Mouse (Mus musculus) ovary, postnatal 36 days (tissue): ENCODE results near the gene Cdk19.
"Not testable (repeated sequence)": the region's sequence is repeated elsewhere in the genome, so short reads cannot be mapped to it uniquely, and the experiment has no call there.

Experiments
- DNase-seq: peaks from one replicate; pipeline ENCODE4 v3.0.0; 2022; ENCODE audit warnings: low spot score, mixed read lengths

Gene Cdk19

DNA sequence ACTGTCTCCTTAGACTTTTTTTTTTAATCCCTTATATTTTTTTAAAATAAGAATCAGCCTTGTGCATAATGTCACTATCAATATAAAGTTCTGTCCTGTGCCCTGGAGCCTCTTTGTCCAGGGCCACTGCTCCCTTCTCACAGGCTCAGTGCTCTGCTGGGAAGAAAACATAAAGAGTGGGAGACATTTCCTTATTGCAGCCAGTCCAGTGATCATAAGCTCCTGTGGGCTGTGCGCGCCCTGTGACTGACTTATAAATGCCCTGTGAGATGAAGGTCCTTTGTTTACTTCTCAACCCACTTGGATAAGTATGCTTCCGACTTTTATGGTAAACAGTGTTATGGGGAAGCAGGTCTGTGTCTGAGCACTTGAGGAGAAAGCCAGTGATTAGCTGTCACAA lies 142.2 kb downstream of the Cdk19 start:
- no peak for DNase-seq

DNA sequence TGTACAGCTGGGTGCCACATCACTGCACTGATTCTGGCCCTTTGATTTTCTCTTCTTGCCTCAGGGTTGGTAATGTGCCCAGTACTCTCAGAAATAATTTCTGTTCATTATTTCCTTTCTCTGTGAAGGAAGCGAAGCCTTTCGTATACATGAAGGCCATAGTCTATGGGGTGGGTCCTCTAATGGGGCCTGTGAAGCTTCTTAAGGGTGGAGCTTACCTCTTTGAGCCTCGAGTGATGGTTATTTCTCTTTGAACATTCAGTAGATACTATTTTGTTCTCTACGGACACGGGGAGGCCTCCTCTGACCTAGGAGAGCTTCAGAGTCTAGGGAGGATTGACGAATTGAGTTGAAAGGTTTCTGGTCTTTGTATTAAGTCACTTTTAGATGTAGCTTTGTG lies 142.9 kb downstream of the Cdk19 start:
- DNase-seq = no peak

DNA sequence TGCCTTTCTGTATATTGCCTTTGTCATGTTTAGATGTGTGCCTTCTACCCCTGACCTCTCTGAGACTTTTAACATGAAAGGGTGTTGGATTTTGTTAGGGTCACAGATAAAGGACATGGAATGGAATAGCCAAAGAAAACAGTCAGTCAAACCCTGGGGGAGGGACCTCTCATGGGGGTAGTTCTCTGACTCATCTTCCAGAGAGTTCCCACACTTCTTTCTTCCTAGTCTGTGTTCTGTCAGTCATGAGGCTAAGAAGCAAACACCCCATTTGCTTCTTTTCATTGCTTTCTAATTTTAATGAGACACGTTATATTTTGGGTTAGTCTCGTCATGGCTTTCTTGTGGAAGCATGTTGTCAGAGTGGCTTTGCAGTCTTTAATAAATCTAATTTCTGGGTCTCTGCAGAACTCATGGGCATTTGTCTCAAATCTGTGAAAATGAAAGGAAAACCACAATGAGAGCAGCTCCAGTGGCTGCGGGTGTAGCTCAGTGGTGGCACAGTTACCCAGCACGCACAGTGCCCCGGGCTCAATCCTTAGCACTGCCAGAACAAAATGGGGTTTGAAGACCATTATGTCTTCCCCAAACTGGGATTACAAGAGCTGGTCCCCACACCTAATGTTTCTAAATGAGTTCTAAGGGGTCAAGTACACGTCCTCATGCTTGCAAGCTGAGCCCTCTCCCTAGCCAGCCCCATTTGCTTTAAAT lies 149.9 kb downstream of the Cdk19 start:
- no peak for DNase-seq

DNA sequence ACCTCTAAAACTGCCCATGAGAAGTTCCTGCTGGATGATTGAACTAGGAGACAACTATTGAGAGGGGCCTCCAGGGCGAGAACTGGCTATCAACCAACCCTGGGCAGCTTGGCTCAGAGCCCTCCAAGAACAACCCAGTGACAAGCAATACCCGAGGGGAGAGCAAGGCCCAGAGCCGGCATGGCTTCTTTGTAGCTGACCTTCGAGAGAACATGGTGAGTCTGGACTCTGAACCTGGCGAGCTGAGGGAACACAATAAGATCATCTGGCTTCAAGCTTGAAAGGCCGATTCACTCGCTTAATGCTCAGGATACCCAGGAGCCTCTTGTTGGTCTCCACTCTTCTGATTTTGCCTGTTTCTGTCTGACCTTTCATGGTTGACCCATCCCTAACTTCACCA lies 151.8 kb downstream of the Cdk19 start:
- DNase-seq = no peak

GRCm38 (mm10) chr10:40491748-40492147 lies 152.4 kb downstream of the Cdk19 start:
- DNase-seq = no peak

DNA sequence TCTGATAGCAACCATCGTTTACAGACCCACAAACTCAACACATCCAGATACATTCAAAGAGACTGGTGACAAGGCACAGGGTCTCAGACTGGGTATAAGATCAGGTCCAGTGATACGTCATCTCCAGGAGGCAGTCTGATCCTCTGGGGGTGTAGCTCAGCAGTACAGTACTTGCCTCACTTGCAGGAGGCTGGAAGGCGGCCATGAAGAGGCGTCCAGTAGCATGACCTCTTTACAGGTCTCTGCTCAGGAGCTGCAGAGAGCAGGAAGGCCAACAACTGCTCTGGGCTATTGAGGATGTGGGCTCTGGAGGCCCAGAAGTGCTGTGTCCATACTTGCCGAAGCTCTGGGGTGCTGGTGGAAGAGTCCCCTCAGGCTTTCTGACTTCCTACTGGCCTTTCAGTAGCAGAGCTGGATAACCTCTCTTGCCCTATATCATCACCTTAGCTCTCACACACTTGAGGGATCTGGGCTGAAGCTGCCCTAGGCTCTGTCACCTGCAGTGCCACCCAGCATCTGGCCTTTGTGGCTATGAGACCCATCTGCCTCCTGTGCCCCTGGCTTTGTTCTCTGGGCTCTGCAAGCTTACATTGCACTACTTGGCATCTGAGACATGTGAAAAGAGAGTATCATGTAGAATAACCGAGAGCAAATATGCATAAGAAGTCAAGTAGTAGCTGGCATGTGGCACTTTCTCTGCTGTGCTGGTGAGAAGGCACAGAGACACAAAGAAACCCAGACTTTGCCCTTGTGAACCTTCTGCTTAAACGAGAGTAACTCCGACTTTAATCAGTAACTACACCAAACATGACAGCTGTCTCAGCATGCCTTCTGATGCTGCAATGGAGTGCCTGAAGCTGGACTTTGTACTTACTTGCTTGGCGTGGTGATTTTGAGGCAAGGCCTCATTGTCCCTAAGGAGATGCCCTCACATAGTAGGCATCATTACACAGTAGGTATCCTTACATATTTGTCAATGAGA lies 155.1 kb downstream of the Cdk19 start:
- DNase-seq = no peak

DNA sequence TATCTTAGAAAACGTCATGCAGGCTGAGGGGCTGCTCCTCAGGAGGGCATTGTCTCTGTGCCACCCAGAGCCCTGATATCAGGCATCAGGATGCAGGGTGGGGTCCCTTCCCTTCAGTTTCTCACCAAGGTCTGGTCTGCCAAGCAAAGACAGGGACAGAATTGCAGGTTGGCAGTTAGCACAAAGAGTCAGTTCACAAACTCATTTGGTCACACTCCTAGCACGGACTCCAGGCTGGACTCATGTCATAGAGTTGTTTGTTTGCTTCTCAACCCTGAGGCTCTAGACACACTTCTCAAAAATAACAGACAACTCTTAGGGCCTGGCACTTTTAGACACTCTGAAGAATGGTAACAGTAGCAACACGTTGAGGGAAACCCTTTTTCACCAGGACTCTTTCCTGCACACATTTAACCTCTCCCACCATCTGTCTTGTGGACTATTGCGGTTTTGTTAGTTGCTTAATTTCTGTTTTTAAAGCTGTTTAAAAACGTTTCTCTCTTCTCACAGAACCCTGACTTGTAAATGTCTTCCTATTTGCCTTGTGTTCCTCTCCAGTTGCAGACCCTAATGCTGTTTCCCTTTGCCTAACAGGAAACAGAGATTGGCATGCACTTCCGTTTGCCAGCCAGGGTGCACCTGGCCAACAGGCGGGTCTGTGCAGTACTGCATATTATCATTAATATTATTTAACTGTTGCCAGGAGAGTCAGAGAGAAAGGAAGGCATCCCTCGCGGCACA lies 158.1 kb downstream of the Cdk19 start:
- DNase-seq = no peak

GRCm38 (mm10) chr10:40498426-40498825 lies 159.1 kb downstream of the Cdk19 start:
- no peak for DNase-seq

DNA sequence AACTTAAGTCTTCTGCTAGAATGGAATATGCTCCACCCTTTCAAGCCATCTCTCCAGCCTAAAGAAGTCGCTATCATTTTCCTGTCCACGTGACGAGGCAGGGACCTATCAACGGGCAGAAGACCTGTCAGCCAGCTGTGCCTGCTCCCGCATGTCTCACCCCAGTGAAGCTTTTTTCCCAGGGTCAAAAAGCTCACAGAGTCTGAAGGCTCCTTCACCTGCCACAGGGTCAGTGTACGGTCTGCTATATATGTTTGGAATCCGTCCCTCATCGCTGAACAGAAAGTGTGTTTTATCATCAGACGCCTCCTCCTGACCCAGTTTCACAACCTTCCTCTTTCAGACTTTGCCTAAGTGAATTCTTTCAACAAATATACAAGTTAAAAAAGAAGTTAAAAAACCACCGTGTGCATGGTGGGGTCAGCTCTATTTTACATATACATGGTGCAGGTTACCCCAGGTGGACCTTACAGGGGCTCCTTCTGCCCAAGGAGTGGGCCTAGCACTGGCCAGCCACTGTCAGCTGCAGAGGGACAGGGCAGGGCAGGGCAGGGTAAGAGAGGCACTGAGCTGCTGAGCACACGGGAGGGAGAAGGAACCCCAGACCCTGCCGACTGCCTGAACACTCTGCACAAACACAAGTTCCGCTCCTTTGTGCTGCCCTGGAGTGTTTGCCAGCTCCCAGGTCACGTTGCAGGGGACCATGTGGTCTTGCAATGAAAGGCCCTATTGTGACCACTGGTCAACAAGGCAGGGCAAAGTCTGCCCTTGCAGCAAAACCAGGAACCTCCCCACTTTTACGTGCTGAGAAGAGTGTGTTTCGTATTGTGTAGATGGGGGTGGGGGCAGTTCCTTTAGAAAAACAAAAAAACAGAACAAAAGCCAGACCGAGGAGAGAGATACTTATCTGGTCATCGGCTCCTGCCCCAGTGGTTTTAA lies 160.2 kb downstream of the Cdk19 start:
- DNase-seq = peak; percentile 21

DNA sequence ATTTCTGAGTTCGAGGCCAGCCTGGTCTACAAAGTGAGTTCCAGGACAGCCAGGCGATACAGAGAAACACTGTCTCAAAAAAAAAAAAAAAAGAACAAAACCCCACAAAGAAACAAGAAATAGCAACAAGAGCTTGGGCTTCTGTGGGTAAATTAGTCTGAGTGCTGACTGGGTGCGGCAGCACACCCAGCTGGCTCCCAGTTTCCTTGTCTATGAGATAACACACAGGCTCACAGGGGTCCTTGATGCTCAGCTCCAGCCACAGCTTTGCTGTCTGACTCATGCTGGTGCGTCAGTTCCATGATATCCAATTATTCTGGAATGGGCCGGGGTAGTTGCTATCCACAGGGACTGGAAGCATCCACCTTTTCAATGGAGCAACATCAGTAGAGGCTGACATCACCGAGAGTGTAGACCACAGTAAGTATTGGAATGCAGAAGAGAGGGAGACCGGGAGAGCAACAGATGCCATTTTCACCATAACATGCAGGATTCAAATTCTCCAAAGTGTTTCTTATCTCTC lies 161.4 kb downstream of the Cdk19 start:
- no peak for DNase-seq

DNA sequence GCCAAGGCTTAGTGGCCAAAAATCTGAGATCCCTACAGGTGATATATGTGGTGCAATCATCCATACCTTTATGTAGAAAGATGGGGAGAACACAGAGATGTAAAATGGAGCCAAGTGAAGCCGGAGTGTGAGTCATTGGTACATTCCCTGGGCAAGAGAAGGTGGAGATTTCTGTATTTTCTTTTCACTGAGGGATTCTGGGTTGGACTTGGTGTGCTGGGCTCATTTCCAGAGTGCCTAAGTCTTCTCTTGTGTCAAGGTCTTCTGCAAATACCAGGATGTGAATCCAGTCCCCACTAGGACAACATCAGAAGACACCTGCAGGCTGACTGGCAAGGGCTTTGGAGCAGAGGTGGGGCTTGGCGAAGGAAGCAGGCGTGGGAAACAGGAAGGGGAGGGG lies 163.4 kb downstream of the Cdk19 start:
- DNase-seq = no peak

GRCm38 (mm10) chr10:40510356-40510755 lies 171.0 kb downstream of the Cdk19 start:
- DNase-seq = no peak

DNA sequence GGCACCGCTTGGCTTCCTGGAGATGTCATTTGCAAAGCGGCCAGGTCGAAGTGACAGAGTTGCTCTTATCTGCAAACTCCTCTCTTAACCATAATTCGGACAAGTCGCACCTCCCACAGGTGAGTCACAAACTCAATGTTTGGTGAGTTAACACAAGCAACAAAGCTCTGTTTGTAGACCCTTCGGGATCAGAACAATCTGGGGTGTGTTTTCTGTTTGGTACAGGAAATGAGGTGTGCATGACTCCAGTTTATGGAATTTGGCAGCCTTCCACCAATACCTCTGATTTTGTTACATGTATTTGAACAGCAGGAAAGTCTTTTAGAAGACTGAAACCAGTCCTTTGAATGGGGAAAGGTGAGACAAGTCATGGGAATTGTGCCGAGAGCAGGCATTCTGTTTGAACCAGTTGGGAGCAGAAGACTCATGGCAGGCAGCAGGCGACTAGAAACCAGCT lies 171.9 kb downstream of the Cdk19 start:
- no peak for DNase-seq

DNA sequence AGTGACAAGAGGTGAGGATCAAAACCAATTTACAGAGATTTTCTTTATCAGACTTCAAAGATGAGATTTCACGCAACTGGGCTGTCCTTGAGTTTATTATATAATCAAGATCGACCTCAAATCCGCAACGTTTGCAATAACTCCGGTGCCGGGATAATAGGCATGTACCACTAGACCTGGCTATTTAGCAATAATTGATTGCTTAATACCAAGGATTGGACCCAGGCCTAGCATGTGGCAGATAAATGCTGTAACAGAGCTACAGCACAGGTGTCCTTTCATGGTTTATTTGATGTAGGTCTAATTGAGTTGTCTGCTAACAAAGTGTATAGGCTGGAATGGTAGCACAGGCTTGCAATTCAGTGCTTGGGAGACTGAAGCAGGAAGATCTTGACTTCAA lies 172.8 kb downstream of the Cdk19 start:
- no peak for DNase-seq

GRCm38 (mm10) chr10:40512996-40513395 lies 173.6 kb downstream of the Cdk19 start:
- not testable (repeated sequence) for DNase-seq

DNA sequence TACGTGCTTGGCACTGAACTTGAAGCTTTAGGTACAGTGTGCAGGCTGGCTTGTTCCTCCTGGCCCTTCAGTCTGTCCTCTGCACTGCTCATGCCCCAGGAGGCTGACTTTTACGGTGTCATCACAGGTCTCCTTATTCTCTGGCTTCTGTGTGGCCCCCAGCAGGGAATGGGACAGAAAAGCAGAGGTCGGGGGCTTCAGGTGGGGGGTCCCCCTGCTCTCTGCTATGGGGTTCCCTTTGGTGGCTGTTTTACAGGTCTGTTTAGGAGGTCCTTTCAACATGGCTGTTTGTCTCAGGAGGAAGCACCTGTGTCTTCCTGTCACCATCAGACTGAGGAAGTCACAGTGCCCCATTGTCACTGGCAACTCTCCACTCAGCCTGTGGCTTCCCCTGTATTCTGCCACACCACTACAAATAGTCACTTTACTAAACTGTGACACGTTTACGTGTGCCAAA lies 175.9 kb downstream of the Cdk19 start:
- no peak for DNase-seq

GRCm38 (mm10) chr10:40516421-40516820 lies 177.1 kb downstream of the Cdk19 start:
- no peak for DNase-seq

GRCm38 (mm10) chr10:40519586-40519985 lies 180.2 kb downstream of the Cdk19 start:
- peak; percentile 52 for DNase-seq

GRCm38 (mm10) chr10:40521579-40521978 lies 182.2 kb downstream of the Cdk19 start:
- no peak for DNase-seq

DNA sequence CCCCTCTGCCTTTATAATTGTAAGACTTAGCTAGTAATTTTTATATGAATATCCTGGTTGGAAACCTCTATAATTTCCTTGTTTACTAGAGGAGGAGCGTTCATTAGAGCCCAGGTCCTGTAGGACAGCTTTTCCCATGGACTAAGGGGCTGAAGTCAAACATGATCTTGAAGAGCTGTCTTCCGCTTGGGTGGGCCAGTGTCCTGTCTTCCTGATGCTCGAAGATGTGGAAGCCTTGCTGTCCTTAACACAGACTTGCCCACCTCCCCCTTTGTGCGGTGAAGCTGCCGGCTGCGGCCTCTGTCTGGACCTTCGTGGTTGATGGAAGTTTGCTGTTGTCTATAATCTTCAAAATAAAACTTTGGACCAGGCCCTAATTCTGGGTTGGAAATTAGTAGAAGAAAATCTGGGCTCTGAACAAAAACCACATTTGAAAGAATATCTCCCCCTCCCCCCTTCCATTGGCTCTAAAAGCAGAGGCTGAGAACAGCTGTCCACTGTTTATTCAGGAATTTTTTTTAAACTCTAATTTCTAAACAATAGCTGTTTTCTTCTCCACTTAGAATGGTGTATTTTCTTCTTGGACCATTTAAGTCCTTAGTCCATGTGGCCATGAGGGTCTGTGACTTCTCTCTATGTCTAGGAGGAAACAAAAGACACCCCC lies 184.1 kb downstream of the Cdk19 start:
- no peak for DNase-seq
